Mouse (Mus musculus): ENCODE measurements around the gene Helq.

DNA sequence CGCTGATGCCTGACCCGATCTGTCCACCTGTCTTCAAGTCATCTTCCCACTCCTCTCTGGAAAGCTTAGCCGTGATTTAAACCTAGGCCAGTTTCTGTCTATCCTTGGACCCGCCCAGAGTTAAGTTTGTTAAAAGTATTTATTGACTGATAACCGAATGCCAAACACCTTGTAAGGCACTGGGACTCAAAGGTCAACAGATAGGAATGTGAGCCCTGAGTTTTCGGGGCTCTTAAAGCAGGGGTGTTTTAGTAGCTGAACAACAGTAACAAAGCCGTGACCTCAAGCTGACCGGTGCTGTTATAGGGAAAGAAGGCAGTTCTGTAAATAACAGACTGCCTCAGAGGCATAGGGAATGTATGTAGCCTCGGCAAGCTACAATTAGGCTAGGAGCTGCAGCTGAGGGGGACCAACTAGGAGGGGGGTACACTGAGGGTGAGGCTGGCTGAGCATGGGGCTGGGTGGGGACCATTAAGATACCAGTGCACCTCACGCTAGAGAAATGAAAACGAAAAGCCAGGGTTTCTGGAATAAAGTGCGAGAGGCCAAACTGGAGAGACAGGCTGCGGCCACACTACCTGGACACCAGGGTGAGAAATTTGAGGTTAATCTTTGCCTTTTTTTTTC, 22.5 kb downstream of the Helq start:
- no peak for TF ChIP-seq POLR2A (IDR thresholded peaks at IDR 0.05; ENCODE audit: insufficient read depth, low read length)
- no peak for TF ChIP-seq CTCF (IDR thresholded peaks at IDR 0.05; ENCODE audit: low read depth, low read length)
